Mouse (Mus musculus) activated CD4-positive, CD25-positive, alpha-beta regulatory T cell, adult 4 months (primary cell): ENCODE results near the gene Klf1. TPM values are rescaled to one million over a fixed set of nuclear protein-coding genes. Genes with fewer than 3 reads are reported as not detected.

Source experiments
- ATAC-seq: one replicate; pipeline ENCODE4 v1.8.0; 2017
- polyA plus RNA-seq, 2 experiments: library from polyadenylated mRNA; unstranded; fragments of 100-300 nt; shearing (Covaris generic); gene quantifications; one replicate each; pipeline ENCODE4 v1.2.1; 2017

Klf1 gene
- 1 to 10 TPM in 1 of 2 experiments, not detected in 1; 1.1 TPM for polyA plus RNA-seq

DNA sequence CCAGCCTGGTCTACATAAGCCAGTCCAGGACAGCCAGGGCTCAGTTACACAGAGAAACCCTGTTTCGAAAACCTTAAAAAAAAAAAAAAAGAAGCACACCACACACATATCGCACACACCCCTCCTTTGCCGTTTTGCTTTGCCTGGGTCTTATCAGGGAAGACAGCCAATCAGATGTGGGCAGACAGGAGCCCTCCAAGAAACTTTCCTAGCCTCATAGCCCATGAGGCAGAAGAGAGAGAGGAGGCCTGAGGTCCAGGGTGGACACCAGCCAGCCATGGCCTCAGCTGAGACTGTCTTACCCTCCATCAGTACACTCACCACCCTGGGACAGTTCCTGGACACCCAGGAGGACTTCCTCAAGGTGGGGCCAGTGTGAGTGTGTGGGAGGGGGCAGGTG, at the start of gene Klf1:
TSS of gene Klf1 (plus strand) at position 177 of the 400 bp plus-strand sequence.
- no peak for ATAC-seq

DNA sequence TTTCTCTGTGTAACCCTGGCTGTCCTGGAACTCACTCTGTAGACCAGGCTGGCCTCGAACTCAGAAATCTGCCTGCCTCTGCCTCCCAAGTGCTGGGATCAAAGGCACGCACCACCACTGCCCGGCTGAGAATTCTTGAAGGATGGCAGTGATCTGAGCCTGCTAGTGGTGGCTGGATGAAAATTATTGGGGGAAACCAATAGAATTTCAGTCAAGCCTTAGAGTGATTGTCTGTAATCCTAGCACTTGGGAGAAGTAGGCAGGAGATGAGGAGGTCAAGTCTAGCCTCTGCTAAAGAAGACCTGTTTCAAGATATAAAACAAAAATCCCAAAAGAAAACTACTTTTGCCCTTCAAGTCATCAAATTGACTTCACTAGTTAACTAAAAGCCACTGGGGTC, 45.3 kb upstream of the Klf1 start:
- ATAC-seq, result no peak

DNA sequence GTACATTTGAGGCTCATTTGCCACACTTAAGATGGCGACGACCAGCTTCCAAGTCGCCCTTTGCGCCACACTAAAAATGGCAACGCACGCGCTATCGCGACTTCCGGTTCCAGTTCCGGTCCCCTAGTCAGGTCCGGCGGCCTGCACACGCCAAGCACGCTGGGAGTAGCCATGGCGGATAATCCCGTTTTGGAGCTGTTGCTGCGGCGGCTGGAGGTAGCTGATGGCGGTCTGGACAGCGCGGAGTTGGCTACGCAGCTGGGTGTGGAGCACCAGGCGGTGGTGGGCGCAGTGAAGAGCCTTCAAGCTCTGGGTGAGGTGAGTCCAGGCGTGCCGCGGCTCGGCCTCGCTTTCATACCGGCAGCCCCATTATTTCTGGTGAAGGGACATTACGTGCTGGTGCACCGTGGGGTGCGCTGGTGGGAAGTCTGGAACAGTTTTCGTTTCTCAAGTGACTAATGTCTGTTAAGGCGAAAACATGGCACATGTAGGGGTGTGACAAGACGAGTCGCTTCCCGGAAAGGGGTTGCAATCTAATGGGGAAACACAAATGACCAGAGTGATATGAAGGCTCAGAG, 44.8 kb upstream of the Klf1 start, which contains the start of gene Farsa:
TSS of gene Farsa (plus strand) at position 126 of the 578 bp plus-strand sequence.
- ATAC-seq, result peak; percentile 97

DNA sequence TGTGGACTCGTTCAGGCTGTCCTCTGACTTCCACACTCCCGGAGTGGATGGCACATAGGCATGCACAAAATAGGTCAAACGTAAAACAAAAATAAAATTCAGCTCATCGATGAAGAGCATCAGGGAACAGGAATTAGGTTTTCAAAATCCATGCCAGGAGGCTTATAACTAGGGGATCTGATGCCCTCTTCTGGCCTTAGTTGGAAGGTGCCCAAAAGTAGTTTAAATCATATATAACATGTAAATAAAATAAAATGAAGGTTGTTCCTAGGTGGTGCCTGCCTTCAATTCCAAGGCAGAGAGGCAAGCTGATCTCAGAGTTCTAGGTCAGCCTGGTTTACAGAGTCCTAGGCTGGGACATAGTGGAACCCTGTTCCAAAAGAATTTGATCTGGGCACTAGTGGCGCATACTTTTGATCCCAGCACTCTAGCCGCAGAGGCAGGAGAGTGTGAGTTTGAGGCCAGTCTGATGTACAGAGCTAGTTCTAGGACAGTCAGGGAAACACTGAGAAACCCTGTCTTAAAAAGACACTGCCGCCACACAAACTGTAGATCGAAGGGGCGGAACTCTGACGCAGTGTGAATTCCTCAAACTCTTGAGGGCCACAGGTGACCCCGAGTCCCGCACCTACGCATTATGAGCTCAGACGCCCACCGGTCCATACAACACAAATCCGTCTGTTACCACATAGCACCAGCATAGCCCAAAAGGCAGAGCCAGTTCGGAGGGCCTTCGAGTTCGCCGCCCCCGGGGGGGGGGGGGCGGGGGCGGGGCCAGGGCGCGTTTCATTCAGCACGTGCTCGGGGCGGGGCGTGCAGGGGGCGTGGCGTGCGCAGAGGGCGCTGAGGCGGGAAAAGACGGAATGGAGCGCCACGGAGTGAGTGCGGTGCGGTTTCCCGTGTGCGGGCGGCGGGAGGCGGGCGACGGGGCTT, 30.1 kb upstream of the Klf1 start, which contains the start of gene Syce2:
TSS of gene Syce2 (plus strand) at position 736 of the 933 bp plus-strand sequence.
- peak; percentile 69 for ATAC-seq

DNA sequence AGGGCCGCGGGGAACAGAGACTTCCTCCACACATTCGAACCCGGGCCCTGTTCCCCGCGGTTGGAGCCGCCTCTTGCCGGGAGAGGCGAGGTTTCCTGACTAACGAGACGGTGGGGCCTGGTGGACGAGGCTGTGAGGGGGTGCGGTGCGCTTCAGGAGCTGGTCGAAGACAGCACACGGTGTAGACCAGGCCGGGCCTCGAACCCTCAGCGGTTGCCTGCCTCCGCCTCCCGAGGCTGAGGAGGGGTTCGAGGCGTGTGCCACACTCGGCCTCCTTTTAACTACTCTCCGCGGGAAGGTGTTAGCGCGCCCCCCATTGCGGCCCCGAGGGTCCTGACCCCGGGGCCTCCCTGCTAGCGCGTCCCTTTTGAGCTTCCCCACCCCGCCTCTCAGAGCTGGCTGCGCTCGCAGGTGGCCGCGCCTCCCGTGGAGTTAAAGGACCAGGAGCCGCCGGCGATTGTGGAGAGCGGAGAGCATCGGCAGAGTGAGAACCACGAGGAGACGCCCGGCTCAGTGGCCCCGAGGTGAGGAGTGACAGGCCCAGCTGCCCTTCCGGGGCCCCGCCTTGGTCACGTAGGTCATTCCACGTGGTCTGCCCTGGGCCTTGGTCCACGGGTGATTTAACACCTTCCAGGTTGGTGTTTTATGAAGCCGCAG, 29.3 kb upstream of the Klf1 start:
- ATAC-seq, result no peak

DNA sequence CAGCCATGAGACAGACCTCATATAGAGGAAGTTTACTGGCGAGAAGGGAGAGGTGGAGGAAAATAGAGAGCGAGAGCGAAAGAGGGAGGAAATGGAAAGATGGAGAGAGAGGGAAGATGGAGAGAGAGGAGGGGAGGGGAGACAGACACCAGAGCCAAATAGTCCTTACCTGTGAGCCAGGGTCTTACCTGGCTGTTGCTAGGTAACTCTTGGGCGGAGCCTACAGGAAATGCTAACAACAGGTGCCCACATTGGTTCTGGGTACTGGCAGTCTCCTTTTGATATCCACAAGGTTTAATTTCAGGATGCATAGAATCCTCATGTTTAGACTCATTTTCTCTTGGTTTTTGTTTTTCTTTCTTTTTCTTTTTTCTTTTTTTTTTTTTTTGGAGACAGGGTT, 28.7 kb upstream of the Klf1 start:
- no peak for ATAC-seq

DNA sequence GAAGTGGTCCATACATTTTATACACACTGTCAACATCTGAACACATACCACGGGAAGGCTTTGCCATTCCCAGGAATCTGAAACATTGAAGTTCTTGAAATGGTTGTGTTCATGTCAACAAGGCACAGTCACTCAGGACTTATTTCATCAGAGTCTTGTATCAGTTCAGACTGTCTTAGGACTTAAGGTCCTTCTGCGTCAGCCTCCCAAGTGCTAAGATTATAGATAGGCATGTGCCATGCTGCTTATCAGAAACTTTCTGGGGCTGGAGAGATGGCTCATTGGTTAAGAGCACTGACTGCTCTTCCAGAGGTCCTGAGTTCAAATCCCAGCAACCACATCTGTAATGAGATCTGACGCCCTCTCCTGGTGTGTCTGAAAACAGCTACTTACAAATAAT, 27.4 kb upstream of the Klf1 start:
- ATAC-seq, result no peak

DNA sequence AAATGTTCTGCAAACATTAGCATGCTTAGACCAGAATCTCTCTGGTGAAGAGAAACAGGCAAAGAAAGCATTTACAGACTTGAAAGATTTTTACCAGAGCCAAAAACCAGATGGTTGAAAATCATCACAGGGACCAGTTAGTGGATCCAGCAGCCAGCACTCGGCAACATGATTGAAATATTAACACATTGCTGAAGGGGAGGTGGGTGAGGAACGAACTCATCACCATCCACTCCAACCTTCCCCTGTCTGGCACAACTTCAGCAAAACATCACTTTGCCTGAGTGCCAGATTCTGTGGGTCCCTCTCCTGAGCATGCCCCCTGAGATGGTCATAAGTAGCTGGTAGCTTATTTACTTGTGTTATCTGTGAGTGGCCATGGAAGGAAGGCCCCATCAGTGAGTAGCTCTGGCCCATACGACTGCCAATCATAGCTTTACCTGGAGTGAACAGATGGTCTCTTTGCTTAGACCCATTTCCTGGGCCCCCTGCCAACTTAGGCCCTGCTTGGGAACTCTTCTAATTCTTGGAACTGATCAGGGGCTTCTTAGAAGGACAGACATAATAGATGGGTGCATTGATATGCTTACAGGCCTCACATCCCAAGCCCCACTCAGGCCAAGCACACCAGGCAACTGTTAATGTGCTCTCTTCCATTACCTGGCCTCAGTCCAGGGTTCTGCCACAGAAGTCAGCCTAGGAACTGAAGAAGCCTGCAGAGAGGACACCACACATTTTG, 24.3 kb upstream of the Klf1 start:
- no peak for ATAC-seq

DNA sequence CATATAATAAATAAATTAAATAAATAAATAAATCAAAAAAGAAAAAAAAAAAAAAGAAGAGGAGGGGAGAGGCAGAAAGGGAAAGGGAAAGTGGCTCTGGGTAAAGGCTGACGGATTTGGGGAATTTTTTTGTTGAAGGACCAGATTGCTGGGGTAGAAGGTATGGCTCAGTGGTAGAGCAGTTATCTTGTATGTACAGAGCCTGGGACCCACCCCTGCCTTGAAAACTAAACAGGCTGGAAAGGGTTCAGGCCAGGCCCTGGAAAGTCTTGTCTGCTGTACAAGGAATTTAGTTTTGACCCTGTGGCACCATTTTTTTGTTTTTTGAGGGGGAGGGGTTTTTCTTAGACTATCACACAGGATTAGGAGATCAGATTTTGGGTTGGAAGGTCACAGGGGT, 22.8 kb upstream of the Klf1 start:
- ATAC-seq, result no peak

DNA sequence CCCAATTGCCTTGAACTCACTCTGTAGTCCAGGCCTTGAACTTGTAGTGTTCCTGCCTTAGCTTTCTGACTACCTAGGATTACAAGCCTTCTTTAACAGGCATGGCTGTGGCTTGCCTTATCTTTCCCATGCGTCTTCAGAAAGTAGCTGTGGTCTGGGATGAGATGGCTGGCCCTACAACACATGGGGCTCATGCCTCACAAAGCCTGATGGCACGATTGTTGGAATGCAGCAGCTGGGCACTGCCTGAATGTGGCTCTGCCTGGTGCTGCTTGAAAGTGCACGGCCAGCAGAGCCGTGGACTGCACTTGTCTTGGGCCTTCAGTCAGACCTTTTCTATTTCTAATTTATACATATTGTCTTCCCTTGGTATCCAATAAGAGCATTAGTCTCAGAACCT, 17.0 kb upstream of the Klf1 start:
- ATAC-seq, result no peak

DNA sequence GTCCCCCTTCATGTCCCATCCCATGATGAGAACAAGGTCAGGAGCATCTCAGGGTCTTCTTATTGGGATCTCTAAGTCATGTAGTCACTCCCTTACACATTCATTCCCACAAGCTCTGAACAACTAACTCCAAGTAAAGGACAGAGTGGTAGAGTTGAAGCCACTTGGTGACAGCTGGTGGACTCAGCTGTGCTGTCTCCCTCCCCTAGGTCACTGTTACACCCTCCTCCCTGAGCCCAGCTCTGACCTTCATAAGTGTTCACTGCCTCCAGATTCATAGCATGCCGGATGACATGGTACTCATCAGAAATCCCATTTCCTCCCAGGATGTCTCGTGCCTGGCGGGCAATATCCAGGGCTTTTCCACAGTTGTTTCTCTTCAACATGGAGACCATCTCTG, 13.4 kb upstream of the Klf1 start:
- no peak for ATAC-seq

DNA sequence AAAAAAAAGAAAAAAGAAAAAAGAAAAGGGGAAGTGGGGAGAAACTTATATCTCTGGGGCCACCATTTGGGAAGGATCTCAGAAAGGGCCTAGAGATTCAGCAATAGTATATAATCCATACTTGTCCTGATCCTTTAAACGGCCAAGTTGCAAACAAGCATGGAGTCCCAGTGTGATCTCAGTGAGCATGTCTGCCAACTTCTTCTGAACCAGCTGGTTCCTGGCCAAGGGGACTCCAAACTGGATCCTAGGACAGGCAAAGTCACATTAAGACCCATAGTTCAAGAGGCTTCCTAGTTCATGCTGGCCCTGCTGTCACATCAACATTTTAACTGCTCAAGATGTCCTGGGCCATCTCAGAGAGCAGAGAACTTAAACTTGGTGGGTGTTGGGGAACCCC, 12.6 kb upstream of the Klf1 start:
- ATAC-seq, result no peak

DNA sequence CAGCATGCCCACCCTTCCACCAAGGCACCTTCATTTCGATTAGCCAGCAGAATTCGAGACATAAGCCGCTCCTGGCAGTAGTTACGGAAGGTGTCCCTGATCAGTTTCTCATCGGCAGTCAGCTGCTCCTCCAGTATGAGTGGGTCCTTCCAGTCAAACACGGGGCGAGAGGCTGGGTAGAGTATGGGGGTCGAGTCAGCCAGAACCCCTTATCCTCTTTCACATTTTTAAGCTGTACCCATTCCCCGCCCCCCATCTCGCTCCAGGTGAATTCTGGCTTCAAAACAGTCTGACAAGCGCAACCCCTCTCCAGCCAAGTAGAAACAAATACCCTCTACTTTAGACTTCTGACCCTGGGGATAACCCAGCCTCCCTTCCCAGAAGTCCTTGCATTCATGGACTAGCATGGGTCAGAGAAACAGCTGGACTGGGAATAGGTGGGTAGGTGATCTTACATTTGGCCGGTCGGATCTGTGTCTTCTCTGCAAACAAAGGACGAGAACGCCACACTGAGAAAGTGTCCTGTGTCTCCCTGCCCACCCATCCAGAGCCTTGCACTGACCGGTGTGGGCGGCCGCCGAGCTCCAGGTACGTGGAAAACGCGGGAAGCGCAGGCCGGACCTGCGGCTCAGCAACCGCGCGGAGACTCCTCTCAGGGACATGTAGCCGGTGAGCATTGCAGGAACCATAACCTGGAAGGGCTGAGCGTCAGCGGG, 8.6 kb upstream of the Klf1 start:
- no peak for ATAC-seq

DNA sequence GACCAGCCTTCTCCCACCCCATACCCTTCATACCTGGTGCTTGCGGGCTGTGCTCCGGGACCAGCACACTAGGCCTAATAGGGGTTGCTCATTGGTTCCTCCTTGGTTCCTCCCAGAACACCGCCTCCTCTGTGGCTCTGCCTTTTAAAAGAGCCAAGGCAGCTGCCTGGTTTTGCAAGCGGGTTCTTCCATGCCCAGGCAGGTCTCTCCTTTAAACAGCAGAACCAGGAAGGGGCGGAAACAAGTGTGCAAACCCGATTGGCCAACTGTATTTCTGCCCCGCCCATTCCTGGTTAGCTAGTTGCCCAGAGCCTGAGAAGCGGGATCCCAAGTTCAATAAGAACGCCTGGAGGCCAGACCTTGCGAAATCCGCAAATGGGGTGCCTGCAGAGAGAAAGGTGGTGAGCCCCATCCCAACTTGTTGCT, 8.0 kb upstream of the Klf1 start, which contains the start of gene Gcdh:
TSS of gene Gcdh (minus strand) at position 213 of the 426 bp plus-strand sequence.
- peak; percentile 98 for ATAC-seq

DNA sequence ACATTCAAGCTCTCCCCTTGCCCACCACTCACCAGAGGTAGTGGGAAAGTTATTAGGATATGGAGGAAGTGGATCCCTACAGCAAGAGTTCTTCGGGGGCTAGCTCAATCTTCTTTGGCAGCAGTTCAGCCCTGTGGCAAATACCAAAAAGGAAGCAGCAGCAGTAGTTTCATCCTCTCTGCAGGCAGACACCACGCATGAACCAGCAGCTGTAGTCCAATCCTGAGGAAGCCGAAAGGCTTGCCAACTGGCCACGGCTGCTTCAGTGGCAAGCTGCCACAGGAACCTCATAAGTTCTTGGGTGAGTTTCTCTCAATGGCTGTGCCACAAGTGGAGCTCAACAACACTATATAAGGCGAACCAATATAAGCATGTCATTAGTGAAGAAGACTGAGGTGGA, 5.8 kb upstream of the Klf1 start:
- ATAC-seq, result no peak

DNA sequence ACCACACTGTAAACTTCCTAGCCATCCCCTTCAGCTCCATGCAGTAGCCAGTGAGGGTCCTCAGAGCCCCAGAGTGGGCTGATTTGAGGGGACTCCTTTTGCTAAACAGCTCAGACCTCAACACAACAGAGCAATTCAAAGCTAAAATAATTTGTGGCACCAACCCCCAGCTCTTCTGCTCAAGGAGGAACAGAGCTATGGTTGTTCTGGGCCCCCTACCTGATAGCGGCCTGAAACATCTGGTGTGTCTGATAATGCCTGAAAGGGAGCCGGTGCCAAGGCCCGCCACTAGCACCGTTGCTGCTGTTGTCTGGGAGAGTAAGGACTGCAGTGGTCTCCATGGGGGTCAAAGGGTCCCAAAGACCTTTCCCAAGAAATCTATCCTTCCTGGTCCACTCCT, 657 bp upstream of the Klf1 start:
- ATAC-seq, result no peak

DNA sequence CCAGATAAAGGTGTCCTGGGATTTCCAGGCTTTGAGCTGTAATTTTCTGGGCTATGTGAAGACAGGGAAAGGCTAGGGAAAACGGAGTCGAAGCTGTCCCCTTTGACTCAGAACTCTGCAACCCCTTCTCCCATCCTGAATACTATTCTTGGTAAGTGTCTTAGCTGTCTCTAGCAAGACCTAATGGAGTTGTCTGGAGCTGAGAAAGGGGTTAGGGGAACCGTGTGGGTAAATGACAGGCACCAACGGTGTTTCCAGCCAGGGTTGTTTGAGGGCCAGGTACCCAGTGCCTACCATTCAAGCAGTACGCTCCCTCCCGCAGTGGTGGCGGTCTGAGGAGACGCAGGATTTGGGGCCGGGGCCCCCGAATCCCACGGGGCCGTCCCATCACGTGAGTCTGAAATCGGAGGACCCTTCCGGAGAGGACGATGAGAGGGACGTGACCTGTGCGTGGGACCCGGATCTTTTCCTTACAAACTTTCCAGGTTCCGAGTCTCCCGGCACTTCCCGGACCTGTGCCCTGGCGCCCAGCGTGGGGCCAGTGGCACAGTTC, 715 bp downstream of the Klf1 start:
- no peak for ATAC-seq

DNA sequence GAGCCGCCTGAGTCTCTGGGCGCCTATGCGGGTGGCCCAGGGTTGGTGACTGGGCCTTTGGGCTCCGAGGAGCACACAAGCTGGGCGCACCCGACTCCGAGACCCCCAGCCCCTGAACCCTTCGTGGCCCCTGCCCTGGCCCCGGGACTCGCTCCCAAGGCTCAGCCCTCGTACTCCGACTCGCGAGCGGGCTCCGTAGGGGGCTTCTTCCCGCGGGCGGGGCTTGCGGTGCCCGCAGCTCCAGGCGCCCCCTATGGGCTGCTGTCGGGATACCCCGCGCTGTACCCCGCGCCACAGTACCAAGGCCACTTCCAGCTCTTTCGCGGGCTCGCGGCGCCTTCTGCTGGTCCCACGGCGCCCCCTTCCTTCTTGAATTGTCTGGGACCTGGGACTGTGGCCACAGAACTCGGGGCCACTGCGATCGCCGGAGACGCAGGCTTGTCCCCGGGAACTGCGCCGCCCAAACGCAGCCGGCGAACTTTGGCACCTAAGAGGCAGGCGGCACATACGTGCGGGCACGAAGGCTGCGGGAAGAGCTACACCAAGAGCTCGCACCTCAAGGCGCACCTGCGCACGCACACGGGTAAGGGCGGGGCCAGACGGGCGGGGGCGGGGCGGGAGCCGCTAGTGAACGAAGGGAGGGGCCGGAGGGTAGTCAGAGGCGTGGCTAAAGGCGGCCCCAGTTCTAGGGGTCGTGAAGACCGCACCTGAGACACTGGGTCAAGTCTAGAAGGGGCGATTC, 1.4 kb downstream of the Klf1 start:
- peak; percentile 85 for ATAC-seq

DNA sequence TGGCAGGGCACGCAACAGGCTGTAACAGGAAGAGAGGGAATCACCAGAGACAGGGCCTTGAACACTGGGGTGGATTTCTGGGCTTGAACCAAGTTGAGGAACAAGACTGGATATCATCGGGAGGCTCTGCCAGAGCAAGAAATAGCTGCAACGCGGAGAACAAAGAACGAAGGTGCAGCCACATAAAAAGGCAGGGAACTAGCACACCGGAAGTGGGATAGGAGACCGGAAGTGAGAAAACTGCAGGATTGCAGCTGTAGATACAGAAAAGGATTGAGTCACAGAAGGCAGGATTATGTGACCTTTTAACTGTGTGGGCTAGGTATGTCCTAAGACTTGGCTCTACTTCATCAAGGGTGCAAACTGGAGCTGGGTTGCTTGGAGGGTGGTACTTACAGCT, 2.6 kb downstream of the Klf1 start:
- ATAC-seq, result no peak

DNA sequence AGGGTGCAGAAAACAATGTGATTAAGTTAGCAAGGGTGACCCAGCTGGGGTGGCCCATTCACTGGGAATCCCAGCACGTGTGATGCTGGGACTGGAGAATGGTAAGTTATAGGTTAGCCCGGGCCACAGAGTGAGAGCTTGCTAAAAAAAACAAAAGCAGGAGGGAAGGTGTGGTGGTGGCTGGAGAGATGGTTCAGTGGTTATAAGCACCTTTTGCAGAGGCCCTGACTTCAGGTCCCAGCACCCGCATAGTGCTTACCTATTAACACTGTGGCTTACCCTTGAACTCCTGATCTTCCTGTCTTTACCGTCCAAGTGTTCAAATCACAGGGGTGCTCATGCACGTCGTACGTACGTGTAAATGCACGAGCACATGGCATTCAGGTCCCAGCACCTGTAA, 5.3 kb downstream of the Klf1 start:
- ATAC-seq, result no peak

DNA sequence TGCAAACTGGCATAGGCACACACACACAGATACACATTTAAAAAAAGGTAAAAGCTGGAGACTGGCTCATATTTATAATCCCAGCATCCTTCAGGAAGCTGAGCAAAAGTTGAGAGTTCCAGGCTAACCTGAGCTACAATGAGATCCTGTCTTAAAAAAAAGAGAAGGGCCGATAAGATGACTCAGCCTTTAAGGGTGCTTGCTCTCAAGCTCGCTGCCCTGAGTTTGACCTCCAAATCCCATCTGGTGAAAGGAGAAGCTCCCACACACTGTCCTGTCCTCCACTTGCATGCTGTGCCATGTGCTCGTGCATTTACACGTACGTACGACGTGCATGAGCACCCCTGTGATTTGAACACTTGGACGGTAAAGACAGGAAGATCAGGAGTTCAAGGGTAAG, 5.8 kb downstream of the Klf1 start:
- ATAC-seq, result no peak
